Mouse (Mus musculus) lung, postnatal 0 days (tissue): Measurements from ENCODE around the gene Itga9. TPM values are rescaled to one million over a fixed set of nuclear protein-coding genes. Genes with fewer than 3 reads are reported as not detected.

Experiments
- ATAC-seq: fragments of 200-750 bp; cut with Nextera tagmentation; 2 replicates; pipeline ENCODE4 v1.8.0; 2017; ENCODE audit warnings: moderate library complexity
- DNase-seq: peaks from one replicate; pipeline ENCODE4 v3.0.0-alpha.2; 2016; ENCODE audit warnings: low spot score
- H3K27ac ChIP-seq: fragments of 300-500 bp; sonication (generic); 2 replicates; pipeline ENCODE4 v1.5.1; 2014; ENCODE audit warnings: antibody characterized with exemption, mild to moderate bottlenecking, low read length, mixed read lengths
- H3K27me3 ChIP-seq: fragments of 300-500 bp; sonication (generic); replicated peaks from 2 replicates; pipeline ENCODE4 v1.6.1; 2014; ENCODE audit warnings: low read length, mixed read lengths; ENCODE audit not compliant: insufficient read depth
- H3K36me3 ChIP-seq: fragments of 300-500 bp; sonication (generic); 2 replicates; pipeline ENCODE4 v1.6.1; 2014; ENCODE audit warnings: low read length, mixed read lengths; ENCODE audit not compliant: insufficient read depth
- H3K4me1 ChIP-seq: fragments of 300-500 bp; sonication (generic); 2 replicates; pipeline ENCODE4 v1.6.1; 2014; ENCODE audit warnings: antibody characterized with exemption, low read depth, low read length, mixed read lengths; ENCODE audit not compliant: insufficient read depth
- H3K4me2 ChIP-seq: fragments of 300-500 bp; sonication (generic); replicated peaks from 2 replicates; pipeline ENCODE4 v1.6.1; 2014; ENCODE audit warnings: low read depth, mild to moderate bottlenecking, low read length, moderate library complexity, mixed read lengths
- H3K4me3 ChIP-seq: fragments of 300-500 bp; sonication (generic); 2 replicates; pipeline ENCODE4 v1.5.1; 2014; ENCODE audit warnings: low read depth, low read length
- H3K9ac ChIP-seq: fragments of 300-500 bp; sonication (generic); replicated peaks from 2 replicates; pipeline ENCODE4 v1.6.1; 2014; ENCODE audit warnings: low read depth, mild to moderate bottlenecking
- H3K9me3 ChIP-seq: fragments of 300-500 bp; sonication (generic); 2 replicates; pipeline ENCODE4 v1.6.1; 2016; ENCODE audit warnings: low read length, mixed read lengths
- CTCF ChIP-seq: IDR thresholded peaks from 2 replicates; pipeline ENCODE4 v1.5.1; 2016; ENCODE audit warnings: antibody characterized with exemption, mild to moderate bottlenecking
- EP300 ChIP-seq: IDR thresholded peaks from 2 replicates; pipeline ENCODE4 v1.6.1; 2016; ENCODE audit warnings: antibody characterized with exemption, mild to moderate bottlenecking, control low read depth
- WGBS: fragments of 180-500 bp; shearing (Covaris S2); extraction: QIAGEN DNeasy Blood & Tissue Kit; methylation state at CpG from one replicate; pipeline ENCODE4 v1.1.7; 2014; 5-methylcytosine and 5-hydroxymethylcytosine counted together
- polyA plus RNA-seq: library from polyadenylated mRNA; unstranded; fragments of >200 nt; fragmentation: Nextera tagmentation; extraction: Ambion mirVana; gene quantifications from 2 replicates; pipeline ENCODE4 v1.2.1, GENCODE M21; 2015

Itga9 gene
- polyA plus RNA-seq, 1 experiment from 2014 or later, result 24.2 TPM

DNA sequence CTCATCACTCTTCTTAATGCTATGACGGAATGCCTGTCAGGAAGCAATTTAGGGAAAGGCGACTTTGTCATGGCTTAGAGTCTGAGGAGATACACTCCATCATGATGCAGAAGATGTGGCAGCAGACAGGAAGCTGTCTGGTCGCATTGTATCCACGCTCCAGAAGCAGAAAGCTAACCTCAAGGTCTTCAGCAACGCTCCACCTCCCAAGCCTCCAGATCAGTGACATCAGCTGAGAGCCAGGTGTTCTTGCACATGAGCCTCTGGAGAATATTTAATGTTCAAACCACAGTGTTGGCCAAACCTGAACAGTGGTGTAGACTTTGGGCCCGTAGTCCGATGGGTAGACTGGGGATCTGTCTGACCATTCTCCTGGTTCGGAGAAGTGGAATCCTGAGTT lies 55.5 kb downstream of the Itga9 start:
- no peaks in the 10 kb centered on the region for H3K27me3 ChIP-seq
- H3K4me3 ChIP-seq, result no peak overlapping the region
- TF ChIP-seq CTCF (no peak), EP300 (no peak)
- H3K9ac ChIP-seq, result no peak overlapping the region
- ATAC-seq (no peak), DNase-seq (no peak)
- 84% methylated on average over 8 of the region's 8 CpGs for WGBS
- H3K9me3 ChIP-seq, result no peaks in the 10 kb centered on the region
- no peak overlapping the region for H3K27ac ChIP-seq
- peaks cover 9% of the 10 kb centered on the region for H3K36me3 ChIP-seq
- no peak overlapping the region for H3K4me2 ChIP-seq
- H3K4me1 ChIP-seq, result no peaks in the 10 kb centered on the region

GRCm38 (mm10) chr9:118662476-118662875 lies 56.0 kb downstream of the Itga9 start:
- H3K4me3 ChIP-seq, result no peak overlapping the region
- H3K9ac ChIP-seq, result no peak overlapping the region
- H3K36me3 ChIP-seq, result peaks cover 9% of the 10 kb centered on the region
- 85% methylated on average over 10 of the region's 10 CpGs for WGBS
- DNase-seq (no peak), ATAC-seq (no peak)
- H3K27ac ChIP-seq, result no peak overlapping the region
- no peak overlapping the region for H3K4me2 ChIP-seq
- no peaks in the 10 kb centered on the region for H3K4me1 ChIP-seq
- no peaks in the 10 kb centered on the region for H3K9me3 ChIP-seq
- TF ChIP-seq CTCF, result no peak
- no peak for TF ChIP-seq EP300
- no peaks in the 10 kb centered on the region for H3K27me3 ChIP-seq

DNA sequence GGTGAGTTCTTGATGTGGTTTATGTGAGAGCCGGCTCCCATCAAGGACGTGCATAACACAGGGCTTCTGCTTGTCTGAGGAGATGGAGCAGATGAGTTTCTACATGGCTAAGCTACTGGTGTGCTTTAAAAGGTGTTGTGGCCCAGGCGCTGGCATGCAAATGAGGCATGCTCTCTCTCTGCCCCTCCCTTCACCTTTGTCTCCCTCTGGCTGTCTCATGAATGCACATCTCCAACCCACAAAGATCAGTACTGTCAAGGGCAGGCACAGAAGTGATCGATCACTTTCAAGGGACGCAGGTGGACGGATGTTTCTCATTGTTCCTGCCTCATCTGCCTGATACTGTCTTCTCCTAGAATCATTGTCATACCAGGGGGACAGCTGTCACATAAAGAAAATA lies 57.4 kb downstream of the Itga9 start:
- TF ChIP-seq CTCF (no peak), EP300 (no peak)
- Histone ChIP-seq H3K27me3 (no peaks in the 10 kb centered on the region), H3K4me2 (no peak overlapping the region), H3K27ac (no peak overlapping the region), H3K36me3 (peaks cover 9% of the 10 kb centered on the region), H3K9ac (no peak overlapping the region), H3K9me3 (no peaks in the 10 kb centered on the region), H3K4me1 (no peaks in the 10 kb centered on the region), H3K4me3 (no peak overlapping the region)
- ATAC-seq, result no peak
- WGBS, result 74% methylated on average over 6 of the region's 6 CpGs
- no peak for DNase-seq

GRCm38 (mm10) chr9:118666069-118666468 lies 59.6 kb downstream of the Itga9 start:
- Histone ChIP-seq H3K9ac (no peak overlapping the region), H3K27ac (no peak overlapping the region), H3K4me1 (no peaks in the 10 kb centered on the region), H3K4me2 (no peak overlapping the region), H3K9me3 (no peaks in the 10 kb centered on the region), H3K36me3 (peaks cover 9% of the 10 kb centered on the region), H3K4me3 (no peak overlapping the region), H3K27me3 (no peaks in the 10 kb centered on the region)
- WGBS, result 72% methylated on average over 3 of the region's 3 CpGs
- no peak for DNase-seq
- no peak for TF ChIP-seq EP300
- no peak for TF ChIP-seq CTCF
- no peak for ATAC-seq

DNA sequence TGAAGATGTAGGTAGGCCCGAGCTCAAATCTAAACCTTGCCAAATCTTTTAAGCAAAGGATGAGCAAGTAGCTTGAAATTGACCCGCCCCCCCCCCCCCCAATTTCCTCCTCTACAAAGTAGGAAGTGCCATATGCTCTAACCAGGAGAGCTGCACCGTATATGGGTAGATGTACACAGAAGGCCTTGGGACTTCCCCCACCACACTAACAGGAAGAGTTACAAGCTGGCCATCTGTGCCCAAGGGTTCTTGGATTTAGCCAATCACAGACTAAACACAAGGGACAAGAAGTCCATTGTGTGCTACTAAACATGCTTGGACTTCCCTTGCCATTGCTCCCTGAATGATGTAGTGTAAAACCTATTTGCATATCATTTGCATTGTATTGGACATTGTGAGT lies 63.2 kb downstream of the Itga9 start:
- DNase-seq, result no peak
- Histone ChIP-seq H3K27me3 (no peaks in the 10 kb centered on the region), H3K4me1 (no peaks in the 10 kb centered on the region), H3K9ac (no peak overlapping the region), H3K9me3 (no peaks in the 10 kb centered on the region), H3K36me3 (peaks cover 13% of the 10 kb centered on the region; the same call in 1 of the 2 replicates), H3K27ac (no peak overlapping the region), H3K4me3 (no peak overlapping the region), H3K4me2 (no peak overlapping the region)
- ATAC-seq, result no peak; the same call in 1 of the 2 replicates
- TF ChIP-seq CTCF (no peak), EP300 (no peak)
- WGBS, result 64% methylated on average over 3 of the region's 3 CpGs

DNA sequence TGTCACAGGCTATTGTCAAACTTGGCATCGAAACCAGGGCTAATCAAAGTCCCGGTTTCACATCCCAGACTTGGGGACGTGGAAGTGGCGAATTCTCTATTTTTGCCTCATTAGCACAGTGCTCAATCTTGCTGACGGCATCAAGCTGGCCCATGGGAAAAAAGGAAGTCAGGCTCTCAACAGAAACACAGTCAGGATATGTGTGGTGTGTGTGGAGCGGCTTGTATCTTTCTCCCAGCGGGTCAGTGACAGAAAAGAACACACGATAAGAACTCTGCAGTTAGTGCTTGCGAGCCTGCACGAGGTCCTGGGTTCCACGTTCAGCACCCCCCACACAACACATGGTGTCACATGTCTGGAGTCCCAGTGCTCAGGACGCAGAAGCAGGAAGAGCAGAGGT lies 67.8 kb downstream of the Itga9 start:
- TF ChIP-seq EP300 (no peak), CTCF (no peak)
- Histone ChIP-seq H3K4me1 (no peaks in the 10 kb centered on the region), H3K9me3 (no peaks in the 10 kb centered on the region), H3K9ac (no peak overlapping the region), H3K4me3 (no peak overlapping the region), H3K27ac (no peak overlapping the region), H3K36me3 (peaks cover 13% of the 10 kb centered on the region; the same call in 1 of the 2 replicates), H3K27me3 (no peaks in the 10 kb centered on the region), H3K4me2 (no peak overlapping the region)
- DNase-seq (peak; percentile 36), ATAC-seq (no peak)
- 56% methylated on average over 12 of the region's 12 CpGs for WGBS

- no peaks in the 10 kb centered on the region for H3K27me3 ChIP-seq
- H3K27ac ChIP-seq, result no peak overlapping the region
- WGBS, result 88% methylated on average over 18 of the region's 22 CpGs
- no peak overlapping the region for H3K4me2 ChIP-seq
- peak; percentile 35 for DNase-seq
- TF ChIP-seq CTCF, result no peak
- no peak for TF ChIP-seq EP300
- no peaks in the 10 kb centered on the region for H3K9me3 ChIP-seq
- no peak overlapping the region for H3K4me3 ChIP-seq
- no peak overlapping the region for H3K9ac ChIP-seq
- ATAC-seq, result no peak
- H3K36me3 ChIP-seq, result peaks cover 13% of the 10 kb centered on the region; the same call in 1 of the 2 replicates
- no peaks in the 10 kb centered on the region for H3K4me1 ChIP-seq
Observed at GRCm38 (mm10) chr9:118674761-118675160, 68.3 kb downstream of the Itga9 start.
